Mouse (Mus musculus): Measurements from ENCODE around the gene Rassf7. TPM values are rescaled to one million over a fixed set of nuclear protein-coding genes. Genes with fewer than 3 reads are reported as not detected.

Rassf7 gene
- 12.7 TPM for polyA plus RNA-seq (2014; fragmentation: Illumina TruSeq; extraction: RNeasy Lipid Tissue Mini Kit (QIAGEN cat#74804); ENCODE audit: low read depth, low replicate concordance)

GRCm38 (mm10) chr7:141215101-141215879 lies at the start of gene Rassf7:
TSS of gene Rassf7 (plus strand) at chr7:141215860.

GRCm38 (mm10) chr7:141172116-141173006 lies 43.3 kb upstream of the Rassf7 start, which contains the start of gene Rnh1:
TSS of gene Rnh1 (minus strand) at chr7:141172857.

GRCm38 (mm10) chr7:141193948-141194347 lies 21.7 kb upstream of the Rassf7 start, which contains the start of the genes Hras and Lrrc56:
TSS of gene Hras (minus strand) at chr7:141194005.
TSS of gene Lrrc56 (plus strand) at chr7:141194157.

DNA sequence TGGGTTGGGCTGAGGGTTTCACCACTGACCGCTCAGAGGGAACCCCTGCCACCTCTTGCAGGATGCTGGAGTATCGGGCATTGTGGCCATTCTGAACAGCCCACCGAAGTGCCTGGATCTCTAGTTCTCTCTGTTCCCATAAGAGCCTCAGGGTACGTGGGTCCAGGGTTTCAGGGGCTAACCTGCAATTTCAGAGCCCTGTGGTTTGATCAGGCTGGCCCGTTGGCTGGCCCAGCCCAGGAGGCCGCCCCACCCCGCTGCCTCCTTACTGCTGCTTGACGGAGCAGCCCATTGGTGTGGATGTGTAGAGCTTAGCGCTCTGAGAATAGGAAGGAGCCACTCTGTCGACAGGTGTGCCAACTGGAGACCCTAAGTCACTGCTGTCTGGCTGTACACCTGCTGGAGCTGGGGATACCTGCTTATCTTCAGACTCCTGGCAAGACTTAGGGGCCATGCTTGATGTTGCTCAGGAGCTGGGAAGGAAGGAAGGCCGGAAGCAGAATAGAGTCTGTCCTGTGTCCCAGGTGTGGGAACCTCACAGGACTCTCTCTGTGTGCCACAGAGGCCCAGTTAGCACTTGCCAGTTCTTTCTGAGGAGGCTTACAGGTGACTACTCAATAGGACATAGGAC lies 1.9 kb upstream of the Rassf7 start, which contains the start of gene Lmntd2:
Gene Lmntd2 (minus strand): TSS at position 476 of the 631 bp plus-strand sequence.

GRCm38 (mm10) chr7:141228279-141229067 lies 12.8 kb downstream of the Rassf7 start, which contains the start of gene Phrf1:
TSS of gene Phrf1 (plus strand) at chr7:141228784.

GRCm38 (mm10) chr7:141265739-141266561 lies 50.3 kb downstream of the Rassf7 start, which contains the start of gene Irf7:
TSS of gene Irf7 (minus strand) at chr7:141266481.

Other genes starting within 250 kb of the Rassf7 start
- 9.0 TPM for gene Ifitm1, start 248.6 kb upstream of the Rassf7 start, polyA plus RNA-seq (2014; fragmentation: Illumina TruSeq; extraction: RNeasy Lipid Tissue Mini Kit (QIAGEN cat#74804); ENCODE audit: low read depth, low replicate concordance)
- 7.6 TPM for gene Ifitm3, start 205.1 kb upstream of the Rassf7 start, polyA plus RNA-seq (2014; fragmentation: Illumina TruSeq; extraction: RNeasy Lipid Tissue Mini Kit (QIAGEN cat#74804); ENCODE audit: low read depth, low replicate concordance)
- 1.4 TPM for gene Ifitm6, start 197.9 kb upstream of the Rassf7 start, polyA plus RNA-seq (2014; fragmentation: Illumina TruSeq; extraction: RNeasy Lipid Tissue Mini Kit (QIAGEN cat#74804); ENCODE audit: low read depth, low replicate concordance)
- not detected for gene Gm17387, start 186.7 kb upstream of the Rassf7 start, polyA plus RNA-seq (2014; fragmentation: Illumina TruSeq; extraction: RNeasy Lipid Tissue Mini Kit (QIAGEN cat#74804); ENCODE audit: low read depth, low replicate concordance)
- gene B4galnt4, start 154.8 kb upstream of the Rassf7 start, polyA plus RNA-seq (2014; fragmentation: Illumina TruSeq; extraction: RNeasy Lipid Tissue Mini Kit (QIAGEN cat#74804); ENCODE audit: low read depth, low replicate concordance) = 0.19 TPM
- gene Pkp3, start 137.6 kb upstream of the Rassf7 start, polyA plus RNA-seq (2014; fragmentation: Illumina TruSeq; extraction: RNeasy Lipid Tissue Mini Kit (QIAGEN cat#74804); ENCODE audit: low read depth, low replicate concordance) = 0.69 TPM
- 2.9 TPM for gene Sigirr, start 115.3 kb upstream of the Rassf7 start, polyA plus RNA-seq (2014; fragmentation: Illumina TruSeq; extraction: RNeasy Lipid Tissue Mini Kit (QIAGEN cat#74804); ENCODE audit: low read depth, low replicate concordance)
- gene Ano9, start 98.1 kb upstream of the Rassf7 start, polyA plus RNA-seq (2014; fragmentation: Illumina TruSeq; extraction: RNeasy Lipid Tissue Mini Kit (QIAGEN cat#74804); ENCODE audit: low read depth, low replicate concordance) = 59.9 TPM
- gene Ptdss2, start 93.5 kb upstream of the Rassf7 start, polyA plus RNA-seq (2014; fragmentation: Illumina TruSeq; extraction: RNeasy Lipid Tissue Mini Kit (QIAGEN cat#74804); ENCODE audit: low read depth, low replicate concordance) = 17.4 TPM
- gene Rnh1, start 43.0 kb upstream of the Rassf7 start, polyA plus RNA-seq (2014; fragmentation: Illumina TruSeq; extraction: RNeasy Lipid Tissue Mini Kit (QIAGEN cat#74804); ENCODE audit: low read depth, low replicate concordance) = 2.4 TPM
- gene Hras, start 21.9 kb upstream of the Rassf7 start, polyA plus RNA-seq (2014; fragmentation: Illumina TruSeq; extraction: RNeasy Lipid Tissue Mini Kit (QIAGEN cat#74804); ENCODE audit: low read depth, low replicate concordance) = 5.6 TPM
- 1.1 TPM for gene Lrrc56, start 21.7 kb upstream of the Rassf7 start, polyA plus RNA-seq (2014; fragmentation: Illumina TruSeq; extraction: RNeasy Lipid Tissue Mini Kit (QIAGEN cat#74804); ENCODE audit: low read depth, low replicate concordance)
- 0.66 TPM for gene Lmntd2, start 1.8 kb upstream of the Rassf7 start, polyA plus RNA-seq (2014; fragmentation: Illumina TruSeq; extraction: RNeasy Lipid Tissue Mini Kit (QIAGEN cat#74804); ENCODE audit: low read depth, low replicate concordance)
- 19.9 TPM for gene Phrf1, start 12.9 kb downstream of the Rassf7 start, polyA plus RNA-seq (2014; fragmentation: Illumina TruSeq; extraction: RNeasy Lipid Tissue Mini Kit (QIAGEN cat#74804); ENCODE audit: low read depth, low replicate concordance)
- 74.8 TPM for gene Irf7, start 50.6 kb downstream of the Rassf7 start, polyA plus RNA-seq (2014; fragmentation: Illumina TruSeq; extraction: RNeasy Lipid Tissue Mini Kit (QIAGEN cat#74804); ENCODE audit: low read depth, low replicate concordance)
- gene Cdhr5, start 60.9 kb downstream of the Rassf7 start, polyA plus RNA-seq (2014; fragmentation: Illumina TruSeq; extraction: RNeasy Lipid Tissue Mini Kit (QIAGEN cat#74804); ENCODE audit: low read depth, low replicate concordance) = 135 TPM
- not detected for gene Sct, start 63.3 kb downstream of the Rassf7 start, polyA plus RNA-seq (2014; fragmentation: Illumina TruSeq; extraction: RNeasy Lipid Tissue Mini Kit (QIAGEN cat#74804); ENCODE audit: low read depth, low replicate concordance)
- gene Drd4, start 76.1 kb downstream of the Rassf7 start, polyA plus RNA-seq (2014; fragmentation: Illumina TruSeq; extraction: RNeasy Lipid Tissue Mini Kit (QIAGEN cat#74804); ENCODE audit: low read depth, low replicate concordance) = not detected
- 1.6 TPM for gene Deaf1, start 111.8 kb downstream of the Rassf7 start, polyA plus RNA-seq (2014; fragmentation: Illumina TruSeq; extraction: RNeasy Lipid Tissue Mini Kit (QIAGEN cat#74804); ENCODE audit: low read depth, low replicate concordance)
- gene Tmem80, start 111.9 kb downstream of the Rassf7 start, polyA plus RNA-seq (2014; fragmentation: Illumina TruSeq; extraction: RNeasy Lipid Tissue Mini Kit (QIAGEN cat#74804); ENCODE audit: low read depth, low replicate concordance) = 17.6 TPM
- 14.2 TPM for gene Eps8l2, start 123.0 kb downstream of the Rassf7 start, polyA plus RNA-seq (2014; fragmentation: Illumina TruSeq; extraction: RNeasy Lipid Tissue Mini Kit (QIAGEN cat#74804); ENCODE audit: low read depth, low replicate concordance)
- 19.4 TPM for gene Taldo1, start 176.3 kb downstream of the Rassf7 start, polyA plus RNA-seq (2014; fragmentation: Illumina TruSeq; extraction: RNeasy Lipid Tissue Mini Kit (QIAGEN cat#74804); ENCODE audit: low read depth, low replicate concordance)
- 10.9 TPM for gene Gatd1, start 198.3 kb downstream of the Rassf7 start, polyA plus RNA-seq (2014; fragmentation: Illumina TruSeq; extraction: RNeasy Lipid Tissue Mini Kit (QIAGEN cat#74804); ENCODE audit: low read depth, low replicate concordance)
- 1.3 TPM for gene Cend1, start 213.6 kb downstream of the Rassf7 start, polyA plus RNA-seq (2014; fragmentation: Illumina TruSeq; extraction: RNeasy Lipid Tissue Mini Kit (QIAGEN cat#74804); ENCODE audit: low read depth, low replicate concordance)
- 1.7 TPM for gene Slc25a22, start 222.0 kb downstream of the Rassf7 start, polyA plus RNA-seq (2014; fragmentation: Illumina TruSeq; extraction: RNeasy Lipid Tissue Mini Kit (QIAGEN cat#74804); ENCODE audit: low read depth, low replicate concordance)
- gene Pidd1, start 228.2 kb downstream of the Rassf7 start, polyA plus RNA-seq (2014; fragmentation: Illumina TruSeq; extraction: RNeasy Lipid Tissue Mini Kit (QIAGEN cat#74804); ENCODE audit: low read depth, low replicate concordance) = 0.28 TPM
- 29.5 TPM for gene Rplp2, start 231.5 kb downstream of the Rassf7 start, polyA plus RNA-seq (2014; fragmentation: Illumina TruSeq; extraction: RNeasy Lipid Tissue Mini Kit (QIAGEN cat#74804); ENCODE audit: low read depth, low replicate concordance)
- gene Pnpla2, start 239.3 kb downstream of the Rassf7 start, polyA plus RNA-seq (2014; fragmentation: Illumina TruSeq; extraction: RNeasy Lipid Tissue Mini Kit (QIAGEN cat#74804); ENCODE audit: low read depth, low replicate concordance) = 3.7 TPM
- gene Cracr2b, start 245.2 kb downstream of the Rassf7 start, polyA plus RNA-seq (2014; fragmentation: Illumina TruSeq; extraction: RNeasy Lipid Tissue Mini Kit (QIAGEN cat#74804); ENCODE audit: low read depth, low replicate concordance) = 1.9 TPM

Data from sigmoid colon, adult 10 weeks (tissue).